Mouse (Mus musculus): ENCODE data around the gene Rrp8.
A peak's percentile ranks its signal among the peaks of the same experiment; 100 is the strongest.

Rrp8 gene

GRCm38 (mm10) chr7:105736911-105737521 lies at the start of gene Rrp8:
Gene Rrp8, minus strand, starts transcription at chr7:105737385.
- no peak for DNase-seq (ENCODE audit: low spot score in 2 of 2)

GRCm38 (mm10) chr7:105786506-105787284 lies 49.5 kb upstream of the Rrp8 start:
- no peak for DNase-seq (ENCODE audit: low spot score in 2 of 2)

- DNase-seq (ENCODE audit: low spot score in 2 of 2), result no peak
These were observed 47.4 kb upstream of the Rrp8 start for GRCm38 (mm10) chr7:105784556-105784955.

- DNase-seq (ENCODE audit: low spot score in 2 of 2), result no peak
These were observed 46.7 kb upstream of the Rrp8 start for GRCm38 (mm10) chr7:105783861-105784260.

- no peak for DNase-seq (ENCODE audit: low spot score in 2 of 2)
These were observed 41.5 kb upstream of the Rrp8 start for GRCm38 (mm10) chr7:105778553-105779265.

GRCm38 (mm10) chr7:105777797-105778552 lies 40.8 kb upstream of the Rrp8 start:
- no peak for DNase-seq (ENCODE audit: low spot score in 2 of 2)

- DNase-seq (ENCODE audit: low spot score in 2 of 2), result no peak
These were observed 40.1 kb upstream of the Rrp8 start for GRCm38 (mm10) chr7:105777316-105777715.

- DNase-seq (ENCODE audit: low spot score in 2 of 2), result no peak
These were observed 38.8 kb upstream of the Rrp8 start for GRCm38 (mm10) chr7:105776026-105776425.

GRCm38 (mm10) chr7:105774661-105775060 lies 37.5 kb upstream of the Rrp8 start:
- DNase-seq (ENCODE audit: low spot score in 2 of 2), result no peak

GRCm38 (mm10) chr7:105773041-105773440 lies 35.9 kb upstream of the Rrp8 start:
- DNase-seq (ENCODE audit: low spot score in 2 of 2), result no peak

- DNase-seq (ENCODE audit: low spot score in 2 of 2), result no peak
These were observed 35.1 kb upstream of the Rrp8 start for GRCm38 (mm10) chr7:105772331-105772730.

GRCm38 (mm10) chr7:105769959-105770358 lies 32.8 kb upstream of the Rrp8 start:
- no peak for DNase-seq (ENCODE audit: low spot score in 2 of 2)

- DNase-seq (ENCODE audit: low spot score in 2 of 2), result no peak
These were observed 30.6 kb upstream of the Rrp8 start for GRCm38 (mm10) chr7:105767729-105768165.

GRCm38 (mm10) chr7:105764331-105764730 lies 27.1 kb upstream of the Rrp8 start:
- DNase-seq (ENCODE audit: low spot score in 2 of 2), result no peak

- DNase-seq (ENCODE audit: low spot score in 2 of 2), result no peak
These were observed 25.5 kb upstream of the Rrp8 start for GRCm38 (mm10) chr7:105762517-105763270.

GRCm38 (mm10) chr7:105761813-105762484 lies 24.8 kb upstream of the Rrp8 start:
- no peak for DNase-seq (ENCODE audit: low spot score in 2 of 2)

- DNase-seq (ENCODE audit: low spot score in 2 of 2), result no peak
These were observed 16.1 kb upstream of the Rrp8 start for GRCm38 (mm10) chr7:105753281-105753680.

- no peak for DNase-seq (ENCODE audit: low spot score in 2 of 2)
These were observed 15.5 kb upstream of the Rrp8 start for GRCm38 (mm10) chr7:105752716-105753115.

- peak; percentile 81 to 89 for DNase-seq (ENCODE audit: low spot score in 2 of 2)
These were observed 14.6 kb upstream of the Rrp8 start, which contains the start of gene Tpp1 for GRCm38 (mm10) chr7:105751491-105752433. Gene Tpp1, minus strand, starts transcription at chr7:105752235.

All from frontal cortex, postnatal 25 days (tissue).